Mouse (Mus musculus) stomach, postnatal 0 days (tissue): ENCODE results near the gene Gm1043. TPM values are rescaled to one million over a fixed set of nuclear protein-coding genes. Genes with fewer than 3 reads are reported as not detected.

Experiments used
- ATAC-seq: fragments of 200-750 bp; cut with Nextera tagmentation; 2 replicates; pipeline ENCODE4 v1.8.0; 2017; ENCODE audit not compliant: low FRiP score, low TSS enrichment
- DNase-seq: peaks from one replicate; pipeline ENCODE4 v3.0.0-alpha.2; 2016; ENCODE audit warnings: low spot score
- H3K27ac ChIP-seq: fragments of 300-500 bp; sonication (generic); replicated peaks from 2 replicates; pipeline ENCODE4 v1.5.1; 2014; ENCODE audit warnings: mild to moderate bottlenecking, control low read depth
- H3K27me3 ChIP-seq: fragments of 300-500 bp; sonication (generic); 2 replicates; pipeline ENCODE4 v1.6.1; 2014; ENCODE audit warnings: low read length; ENCODE audit not compliant: control insufficient read depth, insufficient read depth
- H3K36me3 ChIP-seq: fragments of 300-500 bp; sonication (generic); 2 replicates; pipeline ENCODE4 v1.6.1; 2014; ENCODE audit warnings: low read length, mixed read lengths; ENCODE audit not compliant: control insufficient read depth, insufficient read depth
- H3K4me1 ChIP-seq: fragments of 300-500 bp; sonication (generic); replicated peaks from 2 replicates; pipeline ENCODE4 v1.6.1; 2014; ENCODE audit warnings: antibody characterized with exemption; ENCODE audit not compliant: control insufficient read depth, insufficient read depth
- H3K4me2 ChIP-seq: fragments of 300-500 bp; sonication (generic); replicated peaks from 2 replicates; pipeline ENCODE4 v1.6.1; 2014; ENCODE audit warnings: low read depth, mild to moderate bottlenecking, control low read depth, moderate library complexity
- H3K4me3 ChIP-seq: fragments of 300-500 bp; sonication (generic); 2 replicates; pipeline ENCODE4 v1.5.1; 2014; ENCODE audit warnings: low read depth, low read length, control low read depth
- H3K9ac ChIP-seq: fragments of 300-500 bp; sonication (generic); 2 replicates; pipeline ENCODE4 v1.6.1; 2014; ENCODE audit warnings: mild to moderate bottlenecking, low read length, control low read depth, mixed read lengths
- H3K9me3 ChIP-seq: fragments of 300-500 bp; sonication (generic); 2 replicates; pipeline ENCODE4 v1.6.1; 2016; ENCODE audit warnings: low read length; ENCODE audit not compliant: control insufficient read depth
- CTCF ChIP-seq: IDR thresholded peaks from 2 replicates; pipeline ENCODE4 v1.5.1; 2016; ENCODE audit warnings: antibody characterized with exemption, low read depth, mild to moderate bottlenecking, moderate library complexity
- EP300 ChIP-seq: optimal IDR thresholded peaks from 2 replicates; pipeline ENCODE3; 2016; ENCODE audit warnings: antibody characterized with exemption
- WGBS: fragments of 180-500 bp; shearing (Covaris S2); extraction: QIAGEN DNeasy Blood & Tissue Kit; methylation state at CpG from one replicate; pipeline ENCODE4 v1.1.7; 2014; 5-methylcytosine and 5-hydroxymethylcytosine counted together
- polyA plus RNA-seq: library from polyadenylated mRNA; unstranded; fragments of >200 nt; fragmentation: Nextera tagmentation; extraction: Ambion mirVana; gene quantifications from 2 replicates; pipeline ENCODE4 v1.2.1, GENCODE M21; 2015

Gene Gm1043
- polyA plus RNA-seq, 1 experiment from 2014 or later, result 0.02 TPM

DNA sequence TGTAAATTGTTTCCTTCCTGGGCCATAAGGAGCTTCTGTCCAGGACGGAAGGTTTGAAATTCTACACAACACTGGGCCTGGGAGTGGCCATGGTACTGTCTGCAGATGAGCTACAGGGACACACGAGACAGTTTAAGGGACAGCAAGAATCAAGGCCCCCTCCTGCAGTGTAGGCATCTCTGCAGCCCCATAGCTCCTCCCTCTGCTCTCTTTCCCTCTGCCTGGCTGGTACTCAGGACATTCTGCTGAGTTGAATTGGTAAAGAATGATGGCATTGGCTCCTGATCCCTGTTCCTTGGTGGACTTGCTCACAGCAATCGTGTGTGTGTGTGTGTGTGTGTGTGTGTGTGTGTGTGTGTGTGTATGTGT lies 7.9 kb upstream of the Gm1043 start:
- ATAC-seq (no peak), DNase-seq (no peak)
- WGBS, result 42% methylated on average over 3 of the region's 3 CpGs
- H3K36me3 ChIP-seq, result no peaks in the 10 kb centered on the region
- H3K9me3 ChIP-seq, result no peaks in the 10 kb centered on the region
- TF ChIP-seq CTCF (no peak), EP300 (no peak)
- H3K4me3 ChIP-seq, result no peak overlapping the region
- H3K9ac ChIP-seq, result no peak overlapping the region
- H3K4me2 ChIP-seq, result no peak overlapping the region
- H3K27ac ChIP-seq, result no peak overlapping the region
- H3K4me1 ChIP-seq, result no peaks in the 10 kb centered on the region
- no peaks in the 10 kb centered on the region for H3K27me3 ChIP-seq

- WGBS, result 91% methylated on average over 4 of the region's 4 CpGs
- Histone ChIP-seq H3K9ac (no peak overlapping the region), H3K27me3 (no peaks in the 10 kb centered on the region), H3K4me2 (no peak overlapping the region), H3K36me3 (no peaks in the 10 kb centered on the region), H3K9me3 (no peaks in the 10 kb centered on the region), H3K4me3 (no peak overlapping the region), H3K27ac (no peak overlapping the region), H3K4me1 (no peaks in the 10 kb centered on the region)
- ATAC-seq, result no peak
- no peak for TF ChIP-seq EP300
- TF ChIP-seq CTCF, result no peak
- DNase-seq, result no peak
Observed at GRCm38 (mm10) chr5:37079484-37079883, 5.7 kb upstream of the Gm1043 start.

DNA sequence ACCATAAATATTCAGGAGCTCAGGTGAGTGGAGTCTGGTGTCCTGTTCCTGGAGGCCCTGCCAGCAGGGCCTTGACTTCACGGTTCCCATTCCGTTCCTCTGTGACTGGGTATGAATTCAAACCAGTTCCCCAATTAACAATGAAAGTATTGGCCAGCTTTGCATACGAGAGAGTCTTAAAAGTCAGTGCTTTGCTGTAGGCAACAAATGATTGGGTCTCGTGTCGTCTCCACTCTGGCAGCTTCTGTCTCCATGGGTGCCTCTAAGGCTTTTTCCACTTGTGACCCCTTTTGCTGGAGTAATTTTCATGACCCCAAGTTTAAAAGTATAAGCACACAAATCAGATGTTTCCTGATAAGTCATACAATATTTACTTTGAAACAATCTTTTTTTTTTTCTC lies 4.6 kb upstream of the Gm1043 start:
- no peak overlapping the region for H3K27ac ChIP-seq
- WGBS, result 77% methylated on average over 5 of the region's 5 CpGs
- DNase-seq (no peak), ATAC-seq (no peak)
- H3K27me3 ChIP-seq, result no peaks in the 10 kb centered on the region
- no peaks in the 10 kb centered on the region for H3K36me3 ChIP-seq
- H3K4me1 ChIP-seq, result no peaks in the 10 kb centered on the region
- no peak overlapping the region for H3K9ac ChIP-seq
- no peak overlapping the region for H3K4me2 ChIP-seq
- H3K9me3 ChIP-seq, result no peaks in the 10 kb centered on the region
- no peak for TF ChIP-seq CTCF
- TF ChIP-seq EP300, result no peak
- H3K4me3 ChIP-seq, result no peak overlapping the region

- no peak overlapping the region for H3K4me2 ChIP-seq
- DNase-seq, result peak; percentile 47
- no peaks in the 10 kb centered on the region for H3K4me1 ChIP-seq
- H3K9me3 ChIP-seq, result no peaks in the 10 kb centered on the region
- no peak for ATAC-seq
- H3K9ac ChIP-seq, result no peak overlapping the region
- 35% methylated on average over 3 of the region's 3 CpGs for WGBS
- H3K4me3 ChIP-seq, result no peak overlapping the region
- H3K27ac ChIP-seq, result no peak overlapping the region
- no peaks in the 10 kb centered on the region for H3K27me3 ChIP-seq
- no peaks in the 10 kb centered on the region for H3K36me3 ChIP-seq
- TF ChIP-seq EP300 (no peak), CTCF (no peak)
Observed at GRCm38 (mm10) chr5:37082420-37082819, 2.8 kb upstream of the Gm1043 start.

DNA sequence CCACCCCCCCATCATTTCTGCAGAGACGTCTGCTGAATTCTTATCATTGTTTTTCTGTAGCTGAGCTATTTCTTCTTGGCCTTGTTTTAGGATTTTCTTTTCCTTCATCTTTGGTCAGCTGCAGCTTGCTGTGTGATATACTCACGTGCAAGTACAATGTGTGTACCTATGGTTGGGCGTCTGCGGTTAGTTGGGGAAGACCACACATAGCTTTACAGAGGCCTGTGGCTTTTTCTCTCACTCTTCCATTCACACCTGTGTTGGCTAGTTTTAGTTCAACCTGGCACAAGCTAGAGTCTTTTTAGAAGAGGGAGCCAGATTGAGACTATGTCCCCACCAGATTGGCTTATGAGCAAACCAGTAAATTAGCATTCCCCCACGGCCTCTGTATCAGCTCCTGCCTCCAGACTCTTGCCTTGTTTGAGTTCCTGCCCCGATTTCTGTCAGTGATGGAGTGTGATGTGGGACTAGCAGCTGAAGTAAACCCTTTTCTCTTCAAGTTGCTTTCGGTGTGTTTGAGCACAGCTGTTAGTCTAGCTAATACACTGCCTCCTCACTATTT lies 1.9 kb upstream of the Gm1043 start:
- Histone ChIP-seq H3K4me1 (no peaks in the 10 kb centered on the region), H3K27ac (no peak overlapping the region), H3K4me3 (no peak overlapping the region), H3K36me3 (no peaks in the 10 kb centered on the region), H3K27me3 (no peaks in the 10 kb centered on the region), H3K9ac (no peak overlapping the region), H3K4me2 (no peak overlapping the region), H3K9me3 (no peaks in the 10 kb centered on the region)
- WGBS, result 47% methylated on average over 7 of the region's 7 CpGs
- DNase-seq (no peak), ATAC-seq (no peak)
- no peak for TF ChIP-seq EP300
- no peak for TF ChIP-seq CTCF

- WGBS, result 82% methylated on average over 9 of the region's 9 CpGs
- Histone ChIP-seq H3K4me3 (no peak overlapping the region), H3K36me3 (no peaks in the 10 kb centered on the region), H3K27ac (no peak overlapping the region), H3K9ac (no peak overlapping the region), H3K4me2 (no peak overlapping the region), H3K9me3 (no peaks in the 10 kb centered on the region), H3K27me3 (no peaks in the 10 kb centered on the region), H3K4me1 (no peaks in the 10 kb centered on the region)
- ATAC-seq (no peak), DNase-seq (no peak)
- TF ChIP-seq EP300 (no peak), CTCF (no peak)
Observed at GRCm38 (mm10) chr5:37083850-37084249, 1.3 kb upstream of the Gm1043 start.

DNA sequence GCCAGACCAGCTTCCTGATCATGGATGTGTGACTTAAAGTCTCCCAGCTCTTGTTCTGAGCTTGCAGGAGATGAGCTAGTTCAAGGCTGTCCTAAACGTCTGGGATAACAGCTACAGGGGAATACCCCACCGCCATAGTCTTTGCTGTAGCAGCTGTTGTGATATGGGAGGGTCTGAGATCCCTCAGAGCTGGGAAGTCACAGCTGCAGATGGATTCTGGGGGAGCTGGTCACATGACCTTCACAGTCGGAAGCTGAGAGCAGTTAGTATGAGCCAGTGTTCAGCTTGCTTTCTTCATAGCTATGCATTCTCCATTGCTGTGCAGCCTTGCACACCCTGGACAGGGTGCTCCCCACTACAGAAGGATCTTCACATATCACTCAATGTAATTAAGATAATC lies 748 bp downstream of the Gm1043 start:
- no peak overlapping the region for H3K9ac ChIP-seq
- H3K27me3 ChIP-seq, result no peaks in the 10 kb centered on the region
- no peak overlapping the region for H3K4me2 ChIP-seq
- no peak for ATAC-seq
- TF ChIP-seq EP300 (no peak), CTCF (no peak)
- H3K27ac ChIP-seq, result no peak overlapping the region
- H3K4me3 ChIP-seq, result no peak overlapping the region
- no peaks in the 10 kb centered on the region for H3K36me3 ChIP-seq
- DNase-seq, result no peak
- H3K9me3 ChIP-seq, result no peaks in the 10 kb centered on the region
- no peaks in the 10 kb centered on the region for H3K4me1 ChIP-seq
- 53% methylated on average over 3 of the region's 3 CpGs for WGBS
